Mouse (Mus musculus) frontal cortex, postnatal 25 days (tissue): ENCODE results near the gene Fbxl4.

Source experiments
- DNase-seq, 2 experiments: peaks; one replicate each; pipeline ENCODE4 v3.0.0; 2022; ENCODE audit warnings: low spot score in 2 of 2

Gene Fbxl4

GRCm38 (mm10) chr4:22476967-22477710, 119.8 kb downstream of the Fbxl4 start:
- peak; percentile 47 to 60 for DNase-seq

GRCm38 (mm10) chr4:22477711-22478230, 120.4 kb downstream of the Fbxl4 start:
- DNase-seq, result peak in 1 of 2 experiments; percentile 20

GRCm38 (mm10) chr4:22478488-22479367, 121.4 kb downstream of the Fbxl4 start:
- DNase-seq, result no peak

GRCm38 (mm10) chr4:22479368-22480090, 122.2 kb downstream of the Fbxl4 start:
- no peak for DNase-seq

- DNase-seq, result no peak
These were observed 122.9 kb downstream of the Fbxl4 start for GRCm38 (mm10) chr4:22480091-22480857.

- no peak for DNase-seq
These were observed 123.5 kb downstream of the Fbxl4 start for GRCm38 (mm10) chr4:22480858-22481205.

GRCm38 (mm10) chr4:22482118-22482517, 124.8 kb downstream of the Fbxl4 start:
- DNase-seq, result no peak

GRCm38 (mm10) chr4:22482756-22483280, 125.5 kb downstream of the Fbxl4 start:
- DNase-seq, result no peak

- DNase-seq, result no peak
These were observed 126.2 kb downstream of the Fbxl4 start for GRCm38 (mm10) chr4:22483548-22483947.
